Mouse (Mus musculus): ENCODE measurements around the gene AI854703. TPM values are rescaled to one million over a fixed set of nuclear protein-coding genes. Genes with fewer than 3 reads are reported as not detected.

The AI854703 gene
- polyA plus RNA-seq, 1 experiment = 0.81 TPM

DNA sequence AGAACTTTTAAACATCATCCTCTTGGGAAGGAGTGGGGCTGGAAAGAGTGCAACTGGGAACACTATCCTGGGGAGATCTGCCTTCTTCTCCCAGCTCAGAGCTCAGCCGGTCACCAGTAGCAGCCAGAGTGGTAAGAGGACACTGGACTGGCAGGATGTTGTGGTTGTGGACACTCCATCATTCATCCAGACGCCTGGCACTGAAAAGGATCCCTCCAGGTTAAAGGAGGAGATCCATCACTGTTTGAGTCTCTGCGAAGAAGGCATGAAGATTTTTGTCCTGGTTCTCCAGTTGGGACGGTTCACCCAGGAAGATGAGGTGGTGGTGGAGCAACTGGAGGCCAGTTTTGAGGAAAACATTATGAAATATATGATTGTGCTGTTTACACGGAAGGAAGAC is 32.2 kb downstream of the AI854703 start:
- DNase-seq (ENCODE audit: low read depth) = no peak

DNA sequence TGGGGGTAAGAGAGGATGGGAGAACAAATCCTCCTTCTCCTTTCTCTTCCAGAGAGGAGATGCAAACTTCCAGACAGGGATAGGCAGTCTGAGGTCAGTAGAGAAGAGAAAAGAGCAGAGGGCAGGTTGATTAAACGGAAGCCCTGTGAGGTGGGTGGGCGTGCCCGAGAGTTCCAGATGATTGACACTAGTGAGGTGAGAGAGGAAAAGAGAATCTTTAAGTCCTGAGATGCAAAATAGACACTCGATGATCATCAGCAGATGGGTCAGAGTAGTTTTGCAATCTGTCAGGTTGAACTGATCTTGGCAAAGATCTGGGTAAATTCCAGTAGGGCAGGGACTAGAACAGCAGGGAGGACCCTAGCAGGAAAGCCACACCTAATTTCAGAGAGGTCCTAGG is 38.2 kb downstream of the AI854703 start:
- no peak for DNase-seq (ENCODE audit: low read depth)

DNA sequence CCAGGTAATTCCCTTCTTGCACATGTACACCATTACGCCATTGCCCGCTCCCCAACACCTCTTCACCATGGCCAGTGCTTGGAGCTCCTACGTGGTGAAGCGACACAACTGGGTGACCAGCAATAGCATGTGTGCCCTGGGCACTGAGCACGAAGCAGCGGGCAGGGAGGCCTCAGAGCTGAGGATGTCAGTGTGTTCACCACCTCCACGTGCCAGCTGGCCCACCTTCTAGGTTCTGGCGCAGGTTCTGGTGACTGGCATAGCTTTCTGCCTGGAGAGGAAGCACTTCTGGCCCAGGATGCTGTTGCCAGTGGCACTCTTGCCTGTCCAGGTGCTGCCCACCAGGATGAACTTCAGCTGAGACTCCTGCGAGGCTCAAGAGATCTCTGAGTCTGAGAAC is 38.9 kb downstream of the AI854703 start:
- DNase-seq (ENCODE audit: low read depth) = no peak

DNA sequence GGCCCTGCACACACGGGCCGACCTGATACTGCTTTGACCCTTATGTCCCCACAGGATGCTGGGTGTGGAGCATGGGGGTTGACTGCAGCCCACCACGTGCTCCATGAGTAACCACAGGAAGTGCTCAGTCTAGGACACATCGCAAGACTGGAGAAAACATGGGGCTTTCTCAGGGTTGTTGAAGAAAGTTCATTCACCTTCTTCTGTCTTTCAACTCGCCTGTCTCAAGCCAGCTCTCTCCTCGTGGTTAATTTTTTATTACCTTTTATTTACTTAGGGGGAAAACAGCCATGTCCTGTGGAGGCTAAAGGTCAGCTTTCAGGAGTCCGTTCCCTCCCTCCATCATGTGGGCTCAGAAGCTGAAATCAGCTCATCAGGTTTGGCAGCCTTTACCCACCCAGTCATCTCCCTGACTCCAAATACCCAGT is 39.6 kb downstream of the AI854703 start:
- no peak for DNase-seq (ENCODE audit: low read depth)

DNA sequence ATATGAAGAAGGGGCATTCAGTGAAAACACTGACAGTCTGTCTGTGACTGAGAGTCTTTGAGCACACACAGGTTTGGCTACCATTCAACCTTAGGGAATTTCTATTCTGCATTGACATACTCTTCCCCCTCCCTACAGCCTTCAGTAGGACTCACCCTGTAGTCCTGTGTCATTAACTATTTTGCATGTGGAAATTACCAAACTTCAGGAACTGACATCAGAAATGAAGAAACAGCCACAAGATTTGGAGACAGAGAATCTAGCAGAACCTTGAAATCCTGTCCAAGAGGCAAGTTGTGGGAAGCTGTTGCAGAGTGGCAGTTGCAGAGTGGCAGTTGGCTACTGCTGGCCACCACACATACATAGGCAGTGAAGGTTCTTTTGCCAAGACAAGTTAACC is 41.5 kb downstream of the AI854703 start:
- no peak for DNase-seq (ENCODE audit: low read depth)

DNA sequence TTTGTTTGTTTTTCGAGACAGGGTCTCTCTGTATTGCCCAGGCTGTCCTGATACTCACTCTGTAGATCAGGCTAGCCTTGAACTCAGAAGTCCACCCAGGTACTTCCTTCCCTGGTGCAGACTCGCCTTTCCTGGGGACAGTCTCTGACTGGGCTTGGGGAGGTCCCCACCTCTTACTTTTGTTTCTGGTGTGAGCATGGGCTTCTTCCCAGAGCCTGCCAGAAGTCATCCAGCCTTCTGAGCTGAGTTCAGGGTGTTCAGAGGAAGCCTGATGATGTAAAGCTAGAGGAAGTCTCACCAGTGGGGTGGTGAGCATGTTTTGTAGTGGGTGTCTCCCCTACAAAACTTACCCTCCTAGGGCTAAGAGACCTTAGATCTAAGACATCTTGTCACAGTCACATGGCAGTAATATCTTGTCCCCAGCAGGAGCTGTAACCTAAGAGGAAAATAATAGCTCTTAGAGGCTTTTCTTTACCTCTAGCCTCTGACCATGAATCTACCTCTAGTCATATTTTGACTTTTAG is 42.9 kb downstream of the AI854703 start:
- DNase-seq (ENCODE audit: low read depth) = no peak

DNA sequence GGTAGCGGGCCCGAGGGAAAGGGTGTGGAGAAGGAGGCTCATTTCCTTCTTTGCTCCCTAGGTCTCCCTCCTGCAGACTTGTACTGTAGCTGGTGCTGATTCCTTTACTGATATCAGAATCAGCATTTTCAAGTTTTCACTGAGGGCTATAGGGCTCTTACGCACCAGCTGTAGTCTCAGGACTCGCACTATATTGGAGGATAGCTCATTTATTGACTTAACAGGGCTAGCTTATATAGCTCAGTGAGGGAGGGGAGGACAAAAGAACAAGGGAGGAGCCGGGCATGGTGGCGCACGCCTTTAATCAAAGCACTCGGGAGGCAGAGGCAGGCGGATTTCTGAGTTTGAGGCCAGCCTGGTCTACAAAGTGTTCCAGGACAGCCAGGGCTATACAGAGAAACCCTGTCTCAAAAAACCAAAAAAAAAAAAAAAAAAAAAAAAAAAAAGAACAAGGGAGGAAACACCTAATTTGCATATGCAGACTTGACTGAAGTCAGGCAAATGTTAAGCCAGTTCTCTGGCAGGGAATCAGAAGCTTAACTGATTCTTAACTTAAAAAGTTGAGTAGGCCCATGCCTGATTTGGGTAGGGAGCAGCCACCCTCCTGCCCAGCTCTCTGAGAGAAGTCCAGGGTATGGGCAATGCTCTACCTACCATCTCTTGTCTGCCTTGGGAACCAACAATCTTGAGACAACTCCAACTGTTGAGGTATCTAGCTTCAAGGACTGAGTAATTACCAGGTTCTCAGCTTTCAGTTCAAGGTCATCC is 47.9 kb downstream of the AI854703 start:
- DNase-seq (ENCODE audit: low read depth) = no peak

DNA sequence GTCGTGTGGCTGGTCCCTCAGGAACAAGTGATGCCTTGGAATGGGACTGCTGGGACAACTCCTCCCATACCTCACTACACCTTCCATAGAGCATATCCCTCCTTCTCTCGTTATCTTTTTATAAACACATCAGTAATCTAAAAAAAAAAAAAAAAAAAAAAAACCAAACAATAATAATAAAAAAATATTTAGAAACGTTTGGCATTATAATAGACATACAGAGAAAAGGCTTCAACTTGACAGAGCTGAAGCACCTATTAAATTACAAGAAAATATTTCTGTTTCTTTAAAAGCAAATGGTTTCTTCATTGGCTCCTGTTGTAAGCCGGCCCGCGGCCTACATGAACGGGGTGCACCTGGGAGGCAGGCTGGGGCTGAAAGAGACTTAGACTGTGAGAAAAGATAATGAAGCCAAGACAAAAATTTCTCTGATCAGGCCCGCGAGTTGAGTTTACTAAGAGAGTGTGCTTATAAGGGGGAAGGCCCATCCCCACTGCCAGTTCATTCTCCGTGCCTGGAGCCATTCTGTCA is 48.9 kb downstream of the AI854703 start:
- no peak for DNase-seq (ENCODE audit: low read depth)

DNA sequence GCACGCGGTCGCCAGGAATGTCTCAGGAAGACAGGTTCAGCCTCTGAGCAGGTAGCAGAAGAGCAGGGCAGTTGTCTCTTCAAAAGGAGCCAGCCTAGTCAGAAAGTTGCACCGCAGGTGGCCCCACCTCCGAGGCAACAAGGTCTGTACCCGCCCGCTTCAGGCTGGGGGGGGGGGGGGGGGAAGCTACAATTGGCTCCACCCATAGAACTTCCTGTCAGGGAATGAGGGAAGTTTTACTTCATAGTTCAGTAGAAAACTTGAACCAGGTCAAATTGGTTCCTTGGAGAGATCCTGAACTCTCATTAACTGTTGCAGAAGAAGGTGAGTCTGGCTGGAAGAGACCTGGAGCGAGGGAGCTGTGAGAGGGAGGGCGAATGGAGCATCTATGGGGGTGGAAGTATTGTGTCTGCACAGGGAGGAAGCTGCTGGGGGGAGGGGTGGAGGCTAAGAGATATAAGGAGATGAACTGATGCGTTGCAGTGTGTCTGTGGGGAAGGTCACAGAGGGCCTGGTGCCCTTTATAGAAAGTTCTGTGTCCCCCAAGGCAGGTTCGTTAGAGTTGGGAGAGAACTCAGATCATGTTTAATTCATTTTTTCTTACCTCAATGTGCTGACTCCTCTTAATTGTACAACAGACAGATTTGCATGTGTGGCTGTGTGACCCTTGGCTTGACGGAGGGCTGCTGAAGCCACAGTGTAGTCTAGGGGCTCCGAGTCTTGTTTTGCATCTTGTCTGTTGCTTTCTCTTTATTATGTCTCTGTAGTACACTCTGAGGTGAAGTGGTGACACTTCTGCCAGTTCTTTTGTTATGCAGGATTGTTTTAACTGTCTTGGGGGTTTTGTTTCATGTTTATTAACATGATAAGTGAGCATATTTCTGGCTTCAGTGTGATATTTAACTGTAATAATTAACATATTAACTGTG is 49.6 kb downstream of the AI854703 start, which contains the start of gene Gimap9:
TSS of gene Gimap9 (plus strand) at position 199 of the 929 bp plus-strand sequence.
- peak; percentile 13 for DNase-seq (ENCODE audit: low read depth)

DNA sequence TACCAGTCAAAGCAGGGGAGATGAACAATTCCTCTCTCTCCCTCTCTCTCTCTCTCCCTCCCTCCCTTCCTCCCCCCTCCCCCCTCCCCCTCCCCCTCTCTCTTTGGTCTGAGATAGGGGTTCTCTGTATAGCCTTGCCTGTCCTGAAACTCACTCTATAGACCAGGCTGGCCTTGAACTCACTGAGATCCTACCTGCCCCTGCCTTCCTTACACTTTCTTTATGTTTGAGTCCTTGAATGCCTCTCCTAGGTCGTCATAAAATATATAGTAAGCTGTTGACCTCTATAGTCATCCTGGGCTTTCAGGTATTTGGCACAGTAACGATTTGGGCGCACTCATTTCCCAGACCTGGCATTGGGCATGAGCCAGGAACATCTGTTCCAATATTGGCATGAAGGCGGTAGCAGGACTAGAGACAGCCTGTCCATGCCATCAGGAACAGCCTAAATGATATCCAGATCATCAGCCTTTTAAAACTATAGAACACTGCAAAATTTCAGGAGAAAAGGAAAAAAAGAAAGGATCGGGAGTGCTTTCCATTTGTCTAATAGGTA is 50.4 kb downstream of the AI854703 start:
- DNase-seq (ENCODE audit: low read depth) = no peak

DNA sequence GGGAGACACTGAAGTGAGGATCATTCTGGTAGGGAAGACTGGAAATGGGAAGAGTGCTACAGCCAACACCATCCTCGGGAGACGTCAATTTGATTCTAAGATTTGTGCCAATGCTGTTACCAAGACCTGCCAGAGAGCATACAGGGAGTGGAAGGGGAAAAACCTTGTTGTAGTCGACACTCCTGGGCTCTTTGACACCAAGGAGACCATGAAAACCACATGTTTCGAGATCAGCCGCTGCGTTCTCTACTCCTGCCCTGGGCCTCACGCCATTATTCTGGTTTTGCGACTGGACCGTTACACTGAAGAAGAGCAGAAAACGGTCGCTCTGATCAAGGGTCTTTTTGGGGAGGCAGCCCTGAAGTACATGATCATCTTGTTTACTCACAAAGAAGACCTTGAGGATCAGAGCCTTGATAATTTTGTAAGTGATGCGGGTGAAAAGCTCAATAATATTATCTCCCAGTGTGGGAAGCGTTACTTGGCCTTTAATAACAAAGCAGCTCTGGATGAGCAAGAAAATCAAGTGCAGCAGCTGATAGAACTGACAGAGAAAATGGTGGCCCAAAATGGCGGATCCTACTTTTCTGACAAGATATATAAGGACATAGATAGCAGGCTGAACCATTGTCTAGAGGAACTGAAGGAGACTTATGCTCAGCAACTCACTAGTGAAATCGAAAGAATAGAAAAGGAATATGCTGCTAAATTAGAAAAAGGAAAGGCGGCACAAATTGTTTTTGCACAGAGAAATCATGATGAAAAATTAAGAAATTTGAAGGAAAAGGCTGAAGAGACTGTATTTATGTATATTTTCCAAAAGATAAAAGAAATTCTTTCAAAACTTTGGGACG is 51.2 kb downstream of the AI854703 start:
- no peak for DNase-seq (ENCODE audit: low read depth)

DNA sequence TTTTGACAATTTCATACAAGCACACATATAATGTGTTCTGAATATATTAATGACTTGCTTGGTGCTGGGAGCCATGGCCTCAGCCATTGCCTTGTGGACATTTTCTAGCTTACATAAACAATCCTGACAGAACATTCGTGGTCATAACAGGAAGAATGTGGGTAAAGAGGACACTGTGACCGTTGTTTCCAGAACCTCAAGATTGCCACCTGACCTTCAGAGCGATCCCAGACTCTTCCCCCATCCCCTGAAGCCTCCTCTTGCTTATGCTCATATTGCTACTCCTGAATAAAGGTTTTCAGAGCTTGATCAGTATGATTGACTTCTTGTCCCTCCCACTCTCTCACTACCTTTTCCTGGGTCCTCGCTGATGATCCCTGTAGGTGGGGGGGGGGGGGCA is 51.8 kb downstream of the AI854703 start:
- DNase-seq (ENCODE audit: low read depth) = no peak

DNA sequence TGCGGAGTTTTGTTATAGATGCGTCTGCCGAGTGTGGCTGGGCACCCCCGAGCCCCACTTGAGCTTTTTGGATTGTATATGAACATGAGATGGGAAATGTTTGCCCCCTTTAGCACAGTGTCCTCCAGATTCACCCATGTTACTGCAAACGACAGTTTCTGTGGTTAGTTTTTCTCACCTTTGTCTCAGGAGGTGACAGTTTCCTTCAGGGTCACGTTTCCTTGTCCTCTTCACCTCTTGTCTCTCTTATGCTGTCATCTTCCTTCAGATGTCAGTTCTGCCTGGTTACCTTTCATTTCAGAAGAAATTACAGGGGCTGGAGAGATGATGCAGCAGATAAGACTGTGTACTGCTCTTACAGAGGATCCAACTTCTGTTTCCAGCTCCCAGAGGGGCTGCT is 53.1 kb downstream of the AI854703 start:
- no peak for DNase-seq (ENCODE audit: low read depth)

DNA sequence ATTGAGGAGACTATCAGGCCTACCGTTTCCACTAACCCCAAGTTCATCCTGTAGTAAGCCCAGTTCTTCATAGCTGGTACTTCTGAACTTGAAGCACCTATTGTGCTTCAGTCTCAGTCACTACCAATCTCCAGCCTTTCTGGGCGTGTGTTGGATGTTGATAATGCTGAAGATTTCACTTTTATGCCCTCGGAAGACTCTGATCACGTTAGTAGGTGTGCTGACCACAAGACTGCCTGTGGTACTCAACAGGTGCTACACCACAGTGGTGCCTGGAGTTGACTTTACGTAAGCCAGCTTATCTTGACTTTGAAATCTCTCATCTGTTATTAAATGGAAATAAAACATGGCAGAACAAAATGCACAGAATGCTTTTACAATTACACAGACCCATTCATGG is 53.9 kb downstream of the AI854703 start:
- DNase-seq (ENCODE audit: low read depth) = no peak

DNA sequence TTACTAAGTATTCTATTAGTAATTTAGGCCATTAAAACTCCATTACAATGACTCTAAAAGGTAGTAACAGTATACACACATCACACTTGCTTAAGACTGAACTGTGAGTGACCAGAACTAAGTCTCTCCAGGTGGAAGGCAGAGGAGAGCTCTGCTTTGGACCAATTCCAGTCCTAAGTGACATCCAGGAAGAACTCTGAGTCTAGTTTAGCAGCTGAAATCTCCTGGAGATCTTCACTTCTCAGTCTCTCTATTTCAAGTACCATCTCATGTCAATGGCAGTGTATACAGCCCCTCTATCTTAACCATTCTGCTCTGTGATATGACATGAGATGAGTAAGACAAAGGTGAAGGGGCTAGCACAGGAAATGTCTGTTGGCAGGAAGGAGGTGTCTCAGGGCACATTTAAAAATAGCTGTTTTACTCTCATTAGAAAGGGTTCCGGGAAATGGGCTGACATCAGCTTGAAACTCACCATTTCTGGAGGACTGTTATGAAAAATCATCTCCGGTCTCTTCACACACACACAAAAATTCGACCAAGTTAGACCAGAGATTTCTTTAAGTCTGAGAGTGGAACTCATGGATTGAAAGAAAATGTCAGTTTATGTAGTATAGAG is 55.0 kb downstream of the AI854703 start:
- no peak for DNase-seq (ENCODE audit: low read depth)

DNA sequence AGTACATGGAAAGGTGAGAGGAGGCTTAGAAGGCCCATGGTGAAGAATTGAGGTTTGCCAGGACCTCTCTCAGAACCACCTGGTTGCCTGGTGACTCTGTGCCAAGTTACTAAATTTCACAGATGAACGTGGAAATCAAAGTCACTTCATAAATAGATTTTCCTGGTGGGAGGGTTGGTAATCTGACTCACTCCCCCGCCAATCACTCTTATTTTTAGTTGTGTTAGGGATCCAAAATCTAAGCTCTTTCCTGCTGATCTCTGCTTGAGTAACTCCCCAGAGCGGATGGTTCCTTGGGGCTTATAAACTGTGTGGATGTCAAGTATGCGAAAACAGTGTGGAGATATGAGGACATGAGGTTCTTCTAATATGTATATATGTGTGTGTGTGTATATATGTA is 55.7 kb downstream of the AI854703 start:
- no peak for DNase-seq (ENCODE audit: low read depth)

Data from gonadal fat pad, adult 2 months (tissue).